Mouse (Mus musculus): ENCODE measurements at regions not wholly inside any gene's neighbourhood (a gene's known extent, or its start where the extent isn't known, plus 50 kb on each side); places are given as distances from the start of the nearest gene placed in this dataset.

- Histone ChIP-seq H3K9ac (ENCODE audit: low read length) (no peak overlapping the region), H3K9me3 (ENCODE audit: control insufficient read depth, low read length) (no peaks in the 10 kb centered on the region), H3K4me3 (ENCODE audit: low read depth, low read length) (no peak overlapping the region), H3K27ac (ENCODE audit: low read depth, low read length) (no peak overlapping the region), H3K27me3 (ENCODE audit: control insufficient read depth, insufficient read depth, low read length) (no peaks in the 10 kb centered on the region), H3K36me3 (ENCODE audit: control insufficient read depth, insufficient read depth, low read length) (no peaks in the 10 kb centered on the region), H3K4me1 (ENCODE audit: control insufficient read depth, insufficient read depth, low read length) (no peaks in the 10 kb centered on the region), H3K4me2 (ENCODE audit: low read depth) (no peak overlapping the region)
- WGBS, result 92% methylated on average over 4 of the region's 4 CpGs
- DNase-seq (ENCODE audit: low spot score) (no peak), ATAC-seq (ENCODE audit: insufficient read depth, low FRiP score, low TSS enrichment) (no peak)
Observed at GRCm38 (mm10) chr2:84187456-84187855, 197.1 kb downstream of the Gm13691 start.

GRCm38 (mm10) chr2:84189302-84189701 lies 198.9 kb downstream of the Gm13691 start:
- Histone ChIP-seq H3K4me3 (ENCODE audit: low read depth, low read length) (no peak overlapping the region), H3K4me1 (ENCODE audit: control insufficient read depth, insufficient read depth, low read length) (no peaks in the 10 kb centered on the region), H3K9me3 (ENCODE audit: control insufficient read depth, low read length) (no peaks in the 10 kb centered on the region), H3K36me3 (ENCODE audit: control insufficient read depth, insufficient read depth, low read length) (no peaks in the 10 kb centered on the region), H3K4me2 (ENCODE audit: low read depth) (no peak overlapping the region), H3K27ac (ENCODE audit: low read depth, low read length) (no peak overlapping the region), H3K9ac (ENCODE audit: low read length) (no peak overlapping the region), H3K27me3 (ENCODE audit: control insufficient read depth, insufficient read depth, low read length) (no peaks in the 10 kb centered on the region)
- no peak for DNase-seq (ENCODE audit: low spot score)
- 86% methylated on average over 3 of the region's 3 CpGs for WGBS
- no peak for ATAC-seq (ENCODE audit: insufficient read depth, low FRiP score, low TSS enrichment)

- DNase-seq (ENCODE audit: low spot score) (no peak), ATAC-seq (ENCODE audit: insufficient read depth, low FRiP score, low TSS enrichment) (no peak)
- 85% methylated on average over 1 of the region's 1 CpGs for WGBS
- Histone ChIP-seq H3K9ac (ENCODE audit: low read length) (no peak overlapping the region), H3K4me1 (ENCODE audit: control insufficient read depth, insufficient read depth, low read length) (no peaks in the 10 kb centered on the region), H3K9me3 (ENCODE audit: control insufficient read depth, low read length) (no peaks in the 10 kb centered on the region), H3K36me3 (ENCODE audit: control insufficient read depth, insufficient read depth, low read length) (no peaks in the 10 kb centered on the region), H3K4me3 (ENCODE audit: low read depth, low read length) (no peak overlapping the region), H3K27ac (ENCODE audit: low read depth, low read length) (no peak overlapping the region), H3K27me3 (ENCODE audit: control insufficient read depth, insufficient read depth, low read length) (no peaks in the 10 kb centered on the region), H3K4me2 (ENCODE audit: low read depth) (no peak overlapping the region)
Observed at GRCm38 (mm10) chr2:84217116-84217515, 208.1 kb downstream of the Calcrl start.

GRCm38 (mm10) chr2:84222049-84222448 lies 203.2 kb downstream of the Calcrl start:
- no peaks in the 10 kb centered on the region for H3K27me3 ChIP-seq (ENCODE audit: control insufficient read depth, insufficient read depth, low read length)
- H3K36me3 ChIP-seq (ENCODE audit: control insufficient read depth, insufficient read depth, low read length), result no peaks in the 10 kb centered on the region
- H3K9me3 ChIP-seq (ENCODE audit: control insufficient read depth, low read length), result no peaks in the 10 kb centered on the region
- H3K4me3 ChIP-seq (ENCODE audit: low read depth, low read length), result no peak overlapping the region
- no peak for DNase-seq (ENCODE audit: low spot score)
- WGBS, result 96% methylated on average over 1 of the region's 1 CpGs
- no peaks in the 10 kb centered on the region for H3K4me1 ChIP-seq (ENCODE audit: control insufficient read depth, insufficient read depth, low read length)
- ATAC-seq (ENCODE audit: insufficient read depth, low FRiP score, low TSS enrichment), result no peak
- H3K27ac ChIP-seq (ENCODE audit: low read depth, low read length), result no peak overlapping the region
- no peak overlapping the region for H3K4me2 ChIP-seq (ENCODE audit: low read depth)
- no peak overlapping the region for H3K9ac ChIP-seq (ENCODE audit: low read length)

- Histone ChIP-seq H3K9ac (ENCODE audit: low read length) (no peak overlapping the region), H3K4me1 (ENCODE audit: control insufficient read depth, insufficient read depth, low read length) (no peaks in the 10 kb centered on the region), H3K4me3 (ENCODE audit: low read depth, low read length) (no peak overlapping the region), H3K9me3 (ENCODE audit: control insufficient read depth, low read length) (no peaks in the 10 kb centered on the region), H3K27me3 (ENCODE audit: control insufficient read depth, insufficient read depth, low read length) (no peaks in the 10 kb centered on the region), H3K4me2 (ENCODE audit: low read depth) (no peak overlapping the region), H3K27ac (ENCODE audit: low read depth, low read length) (no peak overlapping the region), H3K36me3 (ENCODE audit: control insufficient read depth, insufficient read depth, low read length) (no peaks in the 10 kb centered on the region)
- WGBS, result 87% methylated on average over 3 of the region's 3 CpGs
- DNase-seq (ENCODE audit: low spot score) (no peak), ATAC-seq (ENCODE audit: insufficient read depth, low FRiP score, low TSS enrichment) (no peak)
Observed at GRCm38 (mm10) chr2:84229777-84230176, 195.4 kb downstream of the Calcrl start.

GRCm38 (mm10) chr2:84235641-84236040 lies 189.6 kb downstream of the Calcrl start:
- H3K4me1 ChIP-seq (ENCODE audit: control insufficient read depth, insufficient read depth, low read length), result no peaks in the 10 kb centered on the region
- H3K4me3 ChIP-seq (ENCODE audit: low read depth, low read length), result no peak overlapping the region
- no peak overlapping the region for H3K27ac ChIP-seq (ENCODE audit: low read depth, low read length)
- H3K4me2 ChIP-seq (ENCODE audit: low read depth), result no peak overlapping the region
- WGBS, result 73% methylated on average over 4 of the region's 4 CpGs
- ATAC-seq (ENCODE audit: insufficient read depth, low FRiP score, low TSS enrichment) (no peak), DNase-seq (ENCODE audit: low spot score) (no peak)
- no peaks in the 10 kb centered on the region for H3K27me3 ChIP-seq (ENCODE audit: control insufficient read depth, insufficient read depth, low read length)
- H3K9me3 ChIP-seq (ENCODE audit: control insufficient read depth, low read length), result no peaks in the 10 kb centered on the region
- H3K9ac ChIP-seq (ENCODE audit: low read length), result no peak overlapping the region
- H3K36me3 ChIP-seq (ENCODE audit: control insufficient read depth, insufficient read depth, low read length), result no peaks in the 10 kb centered on the region

- WGBS, result 53% methylated on average over 4 of the region's 4 CpGs
- H3K36me3 ChIP-seq (ENCODE audit: control insufficient read depth, insufficient read depth, low read length), result no peaks in the 10 kb centered on the region
- no peak overlapping the region for H3K4me3 ChIP-seq (ENCODE audit: low read depth, low read length)
- H3K27me3 ChIP-seq (ENCODE audit: control insufficient read depth, insufficient read depth, low read length), result no peaks in the 10 kb centered on the region
- ATAC-seq (ENCODE audit: insufficient read depth, low FRiP score, low TSS enrichment) (no peak), DNase-seq (ENCODE audit: low spot score) (no peak)
- H3K4me1 ChIP-seq (ENCODE audit: control insufficient read depth, insufficient read depth, low read length), result peaks cover 3% of the 10 kb centered on the region; the same call in 1 of the 2 replicates
- H3K4me2 ChIP-seq (ENCODE audit: low read depth), result no peak overlapping the region
- H3K27ac ChIP-seq (ENCODE audit: low read depth, low read length), result no peak overlapping the region
- no peak overlapping the region for H3K9ac ChIP-seq (ENCODE audit: low read length)
- no peaks in the 10 kb centered on the region for H3K9me3 ChIP-seq (ENCODE audit: control insufficient read depth, low read length)
Observed at GRCm38 (mm10) chr2:84241244-84241643, 184.0 kb downstream of the Calcrl start.

GRCm38 (mm10) chr2:84241986-84242385 lies 183.2 kb downstream of the Calcrl start:
- Histone ChIP-seq H3K9ac (ENCODE audit: low read length) (no peak overlapping the region), H3K9me3 (ENCODE audit: control insufficient read depth, low read length) (no peaks in the 10 kb centered on the region), H3K4me2 (ENCODE audit: low read depth) (no peak overlapping the region), H3K4me1 (ENCODE audit: control insufficient read depth, insufficient read depth, low read length) (peaks cover 3% of the 10 kb centered on the region; the same call in 1 of the 2 replicates), H3K36me3 (ENCODE audit: control insufficient read depth, insufficient read depth, low read length) (no peaks in the 10 kb centered on the region), H3K27me3 (ENCODE audit: control insufficient read depth, insufficient read depth, low read length) (no peaks in the 10 kb centered on the region), H3K27ac (ENCODE audit: low read depth, low read length) (no peak overlapping the region), H3K4me3 (ENCODE audit: low read depth, low read length) (no peak overlapping the region)
- DNase-seq (ENCODE audit: low spot score) (no peak), ATAC-seq (ENCODE audit: insufficient read depth, low FRiP score, low TSS enrichment) (no peak)
- WGBS, result 48% methylated on average over 1 of the region's 1 CpGs

- Histone ChIP-seq H3K9ac (ENCODE audit: low read length) (no peak overlapping the region), H3K27ac (ENCODE audit: low read depth, low read length) (no peak overlapping the region), H3K4me1 (ENCODE audit: control insufficient read depth, insufficient read depth, low read length) (peaks cover 3% of the 10 kb centered on the region; the same call in 1 of the 2 replicates), H3K4me2 (ENCODE audit: low read depth) (no peak overlapping the region), H3K36me3 (ENCODE audit: control insufficient read depth, insufficient read depth, low read length) (no peaks in the 10 kb centered on the region), H3K4me3 (ENCODE audit: low read depth, low read length) (no peak overlapping the region), H3K9me3 (ENCODE audit: control insufficient read depth, low read length) (no peaks in the 10 kb centered on the region), H3K27me3 (ENCODE audit: control insufficient read depth, insufficient read depth, low read length) (no peaks in the 10 kb centered on the region)
- 85% methylated on average over 2 of the region's 2 CpGs for WGBS
- ATAC-seq (ENCODE audit: insufficient read depth, low FRiP score, low TSS enrichment) (no peak), DNase-seq (ENCODE audit: low spot score) (no peak)
Observed at GRCm38 (mm10) chr2:84245900-84246299, 179.3 kb downstream of the Calcrl start.
